Mouse (Mus musculus): ENCODE results near the gene Thap7.

GRCm38 (mm10) chr16:17532676-17533329, 1.9 kb upstream of the Thap7 start:
- no peak for TF ChIP-seq ZNF384 (IDR thresholded peaks at IDR 0.05; ENCODE audit: low read depth, low read length)
- TF ChIP-seq CTCF (IDR thresholded peaks at IDR 0.05 in 2 of 3, conservative IDR thresholded peaks at IDR 0.05 in 1 of 3; ENCODE audit: control insufficient read depth in 1 of 3, insufficient read depth in 1 of 3, low read depth in 2 of 3, low read length in 3 of 3, poor library complexity in 1 of 3, severe bottlenecking in 1 of 3), result no peak
- no peak for TF ChIP-seq NRF1 (IDR thresholded peaks at IDR 0.05; ENCODE audit: insufficient read depth, low read depth, low read length, poor library complexity, severe bottlenecking)
- no peak for TF ChIP-seq POLR2A (IDR thresholded peaks at IDR 0.05; ENCODE audit: control insufficient read depth in 1 of 2, insufficient read depth in 1 of 2, low read depth in 1 of 2, low read length in 2 of 2, poor library complexity in 1 of 2)
- TF ChIP-seq EP300 (IDR thresholded peaks at IDR 0.05; ENCODE audit: low read depth in 1 of 2, low read length in 2 of 2), result no peak
- no peak for TF ChIP-seq ZC3H11A (IDR thresholded peaks at IDR 0.05; ENCODE audit: low read depth, low read length)
- TF ChIP-seq NELFE (IDR thresholded peaks at IDR 0.05; ENCODE audit: low read depth, low read length), result no peak
- no peak for TF ChIP-seq MAX (IDR thresholded peaks at IDR 0.05; ENCODE audit: low read length)
- TF ChIP-seq SMC3 (IDR thresholded peaks at IDR 0.05; ENCODE audit: low read depth, low read length), result no peak
